Mouse (Mus musculus): ENCODE measurements around the gene Chrm3. TPM values are rescaled to one million over a fixed set of nuclear protein-coding genes. Genes with fewer than 3 reads are reported as not detected.

Gene Chrm3
- total RNA-seq, 2 experiments from 2014 or later: 18.0 to 24.8 TPM

DNA sequence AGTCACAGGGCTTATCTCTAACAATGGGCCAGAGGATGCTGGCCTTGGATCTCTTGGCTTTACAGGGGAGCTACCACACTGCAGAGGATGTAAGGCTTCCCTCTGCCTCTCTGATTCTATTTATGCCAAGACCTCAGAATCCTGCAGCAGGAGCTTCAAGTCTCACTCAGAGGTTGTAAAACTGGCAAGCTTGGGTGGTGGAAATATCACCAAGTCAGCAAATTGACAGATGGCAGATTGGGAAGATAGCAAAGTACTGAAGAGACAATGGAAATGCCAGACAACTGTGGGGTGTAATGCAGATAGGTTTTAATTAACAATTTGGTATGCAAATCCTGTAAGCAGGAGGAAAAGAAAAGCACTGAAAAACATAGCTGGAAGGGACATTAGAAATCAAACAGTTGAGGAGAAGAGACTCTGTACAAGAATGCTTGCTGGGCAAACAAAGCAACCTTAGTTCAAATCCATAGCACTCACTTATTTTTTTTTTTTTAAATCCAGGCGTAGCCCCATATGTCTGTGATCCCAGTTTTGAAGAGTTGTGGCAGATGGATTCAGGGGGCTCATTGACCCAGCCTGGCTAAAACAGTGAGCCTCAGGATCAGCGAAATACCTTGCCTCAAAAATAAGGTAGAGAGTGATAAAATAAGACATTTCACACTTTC is 362.9 kb downstream of the Chrm3 start:
- no peak for DNase-seq
- intact Hi-C loops (cut with DNase I): no loop called here

DNA sequence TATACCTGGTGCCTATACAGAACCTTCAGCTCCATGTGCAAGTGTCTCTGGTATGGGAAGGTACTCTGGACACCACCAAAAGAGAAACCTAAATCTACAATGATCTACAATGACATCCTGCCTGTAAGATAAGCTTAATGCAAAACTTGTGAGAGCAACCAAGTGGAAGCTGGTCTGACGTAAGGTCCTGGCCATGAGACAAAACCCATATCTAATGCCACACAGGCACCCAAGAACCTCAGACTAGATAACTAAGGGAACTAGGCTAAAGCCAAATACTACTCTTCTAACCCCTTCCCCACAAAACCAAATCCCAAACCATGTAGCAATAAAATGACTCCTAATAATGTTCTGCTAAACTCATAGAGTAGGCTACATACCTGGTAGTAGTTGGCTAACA is 364.8 kb downstream of the Chrm3 start:
- DNase-seq: no peak
- intact Hi-C loops (cut with DNase I): no loop called here

DNA sequence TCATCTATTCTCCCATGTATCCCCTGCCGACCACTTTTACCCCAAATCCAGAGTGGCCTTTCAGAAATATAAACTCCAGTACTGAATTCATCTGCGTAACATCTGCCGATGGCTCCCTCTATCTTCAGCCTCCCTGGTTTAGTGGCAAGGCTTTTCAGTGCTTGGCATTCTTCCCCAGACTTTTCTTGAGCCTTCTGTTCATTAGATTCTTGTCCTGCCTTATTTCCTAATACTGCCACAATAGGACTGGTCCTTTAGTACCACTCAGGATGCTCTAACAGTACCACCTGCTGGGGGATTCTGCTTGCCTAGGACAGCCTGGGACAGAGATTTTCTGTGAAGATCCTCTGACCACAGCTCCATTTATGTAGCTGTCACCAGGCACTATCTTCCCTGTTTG is 367.1 kb downstream of the Chrm3 start:
- intact Hi-C loops (cut with DNase I): no loop called here
- no peak for DNase-seq

DNA sequence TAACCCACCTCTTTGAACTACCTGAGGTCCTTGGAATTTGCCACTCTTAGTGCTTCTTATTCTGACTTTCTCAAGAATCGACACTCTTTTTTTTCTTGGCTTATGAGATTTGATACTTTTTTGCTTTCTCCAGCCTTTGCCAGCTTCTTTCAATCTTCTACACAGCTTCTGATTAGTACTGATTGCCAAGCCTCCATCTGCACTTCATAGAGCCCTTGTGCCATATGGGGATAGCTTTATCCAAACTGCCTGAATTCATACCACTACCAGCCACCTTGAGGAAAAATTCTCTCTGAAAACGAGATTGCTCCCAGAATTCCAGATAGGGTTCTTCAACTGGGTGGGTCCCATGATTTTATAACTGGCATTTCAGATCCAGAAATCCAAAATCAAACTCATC is 368.0 kb downstream of the Chrm3 start:
- DNase-seq: no peak

DNA sequence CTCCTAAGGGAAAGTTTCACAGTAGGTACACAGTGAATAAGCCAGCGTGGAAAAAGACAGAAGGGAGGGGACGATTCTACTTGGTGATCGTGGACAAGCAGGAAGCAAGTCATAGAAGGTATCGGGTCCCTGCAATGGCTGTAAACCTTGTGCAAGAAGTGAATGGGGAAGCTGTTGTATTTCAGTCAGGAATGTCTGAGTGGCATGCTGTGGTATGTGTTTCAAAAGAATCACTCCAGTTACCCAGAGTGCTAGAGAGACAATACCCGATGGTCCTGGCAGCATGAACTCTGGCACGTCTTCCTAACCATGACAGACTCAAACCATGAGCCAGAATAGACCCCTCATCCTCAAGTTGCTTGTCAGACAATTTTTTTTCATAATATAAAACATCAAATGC is 375.0 kb downstream of the Chrm3 start:
- no peak for DNase-seq
- intact Hi-C loops (cut with DNase I): no loop called here

More for the DNA sequence above, 368.0 kb downstream of the Chrm3 start:
- intact Hi-C loops (cut with DNase I): no loop called here

DNA sequence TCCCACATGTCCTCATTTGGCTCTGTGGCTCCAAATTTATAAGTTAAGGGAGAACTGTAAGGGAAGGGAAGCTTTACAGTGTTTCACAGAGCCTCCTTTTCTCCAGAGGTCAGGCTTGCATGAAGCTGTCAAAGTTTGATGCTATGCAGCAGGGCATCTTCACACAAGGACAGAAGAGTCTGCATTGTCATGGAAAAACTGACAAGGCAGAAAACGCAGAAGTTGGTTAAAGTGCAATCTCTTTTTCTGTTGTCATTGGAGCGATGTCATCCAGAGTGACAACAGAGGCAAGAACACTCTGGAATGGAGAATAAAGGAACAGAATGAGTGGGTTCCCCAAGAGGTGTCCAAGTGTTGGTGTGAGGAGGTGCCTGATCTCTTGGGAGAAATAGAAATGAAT is 377.4 kb downstream of the Chrm3 start:
- intact Hi-C loops (cut with DNase I): no loop called here

DNA sequence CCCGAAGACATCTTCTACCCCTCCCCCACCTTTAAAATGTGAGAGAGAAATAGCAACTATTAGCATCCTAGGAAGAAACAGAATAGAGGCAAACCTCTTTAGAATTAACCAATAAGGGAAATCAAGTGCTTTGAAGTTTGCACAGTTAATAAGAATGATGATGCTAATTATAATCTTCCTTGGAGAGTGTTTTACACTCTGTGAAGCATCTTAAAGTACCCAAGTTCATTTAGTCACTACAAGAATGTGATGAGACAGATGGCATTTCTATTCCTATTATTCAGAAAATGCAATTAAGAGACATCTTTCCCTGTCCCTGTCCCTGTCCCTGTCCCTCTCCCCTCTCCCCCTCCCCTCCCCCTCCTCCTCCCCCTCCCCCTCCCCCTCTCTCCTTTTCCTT is 382.9 kb downstream of the Chrm3 start:
- DNase-seq: no peak
- intact Hi-C loops (cut with DNase I): no loop called here

More for the DNA sequence above, 377.4 kb downstream of the Chrm3 start:
- no peak for DNase-seq

- intact Hi-C loops (cut with DNase I): no loop called here
- DNase-seq: no peak
Measured at GRCm38 (mm10) chr13:9973742-9974321, 386.8 kb downstream of the Chrm3 start.

DNA sequence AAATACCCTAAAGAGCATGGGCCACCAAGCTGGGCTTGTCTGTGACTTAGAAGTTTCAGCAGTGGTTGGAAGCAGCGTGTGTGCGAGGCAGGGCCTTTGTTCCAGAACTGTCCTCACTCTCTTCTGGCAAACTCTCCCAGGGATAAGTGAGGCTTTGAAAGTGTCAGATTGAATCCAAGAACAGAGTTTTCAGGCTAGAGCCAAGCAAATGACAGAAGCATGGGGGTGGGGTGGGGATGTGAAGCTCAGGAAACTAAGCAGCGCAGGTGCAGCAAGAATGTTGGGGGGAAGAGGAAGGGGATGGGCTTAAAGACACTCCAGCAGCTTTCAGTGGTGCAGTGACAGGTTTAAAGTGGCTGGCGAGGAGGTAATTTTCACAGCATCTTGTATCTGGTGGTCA is 388.8 kb downstream of the Chrm3 start:
- intact Hi-C loops (cut with DNase I): no loop called here
- no peak for DNase-seq

DNA sequence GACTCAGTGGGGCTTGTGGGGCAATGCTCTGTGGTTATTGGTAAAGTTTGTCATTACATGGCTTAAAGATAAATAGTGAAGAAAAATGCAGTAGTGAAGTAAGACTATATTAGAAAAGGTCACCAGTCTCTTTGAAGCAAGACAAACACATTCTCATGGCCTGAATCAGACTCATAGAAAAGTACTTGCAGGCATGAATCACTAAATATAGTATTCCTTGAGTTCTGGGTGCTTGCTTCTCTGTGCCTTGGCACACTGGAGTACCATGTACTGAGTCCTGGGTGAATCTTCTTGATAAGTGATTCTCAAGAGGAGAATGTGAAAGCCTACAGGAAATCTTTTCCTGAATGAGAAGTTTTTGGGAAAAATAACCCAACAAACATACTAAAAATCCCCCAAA is 408.0 kb downstream of the Chrm3 start:
- no peak for DNase-seq
- intact Hi-C loops (cut with DNase I): no loop called here

GRCm38 (mm10) chr13:9951376-9951775 is 409.3 kb downstream of the Chrm3 start:
- intact Hi-C loops (cut with DNase I): no loop called here
- no peak for DNase-seq

DNA sequence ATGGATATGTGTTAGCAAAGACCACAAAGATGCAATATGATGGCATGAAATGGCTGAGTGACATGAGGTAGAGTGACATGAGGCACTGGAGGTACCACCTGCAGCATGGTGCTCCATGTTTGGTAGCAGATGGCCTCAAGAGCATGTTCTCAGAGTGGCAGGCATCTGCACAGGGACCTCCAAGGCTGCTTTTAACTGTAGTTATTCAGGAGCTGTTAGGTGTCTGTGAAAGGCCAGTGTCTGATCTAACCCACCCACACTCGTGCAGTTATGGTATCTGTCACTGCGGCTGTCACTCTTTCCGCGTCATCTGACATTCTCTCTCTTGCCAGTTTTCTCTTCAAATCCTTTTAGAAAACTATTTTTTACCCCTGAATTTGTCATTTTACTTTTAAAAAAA is 411.6 kb downstream of the Chrm3 start:
- DNase-seq: no peak
- intact Hi-C loops (cut with DNase I): no loop called here

DNA sequence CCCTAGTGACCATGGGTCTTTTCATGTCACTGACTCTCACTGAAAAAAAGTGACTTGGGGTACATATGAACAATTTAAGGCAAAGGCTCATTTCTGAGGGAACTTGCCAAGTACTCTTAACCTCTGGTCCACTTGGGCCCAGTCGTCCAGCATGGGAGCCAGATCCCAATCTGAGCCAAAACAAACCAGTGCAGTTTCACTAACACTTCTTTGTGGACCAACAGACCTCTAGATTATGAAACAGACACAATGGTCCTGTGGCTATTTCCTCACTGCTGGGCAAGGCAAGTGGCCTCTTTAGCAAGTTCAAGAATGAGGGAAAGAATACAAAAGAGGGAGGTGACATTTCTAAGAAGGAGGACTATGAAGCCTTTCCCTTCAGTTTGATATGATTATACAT is 420.5 kb downstream of the Chrm3 start:
- intact Hi-C loops (cut with DNase I): no loop called here
- DNase-seq: no peak

GRCm38 (mm10) chr13:9938798-9939485 is 421.7 kb downstream of the Chrm3 start:
- intact Hi-C loops (cut with DNase I): no loop called here

GRCm38 (mm10) chr13:9932714-9933113 is 427.9 kb downstream of the Chrm3 start:
- intact Hi-C loops (cut with DNase I): no loop called here
- no peak for DNase-seq

More at GRCm38 (mm10) chr13:9938798-9939485, 421.7 kb downstream of the Chrm3 start:
- no peak for DNase-seq

DNA sequence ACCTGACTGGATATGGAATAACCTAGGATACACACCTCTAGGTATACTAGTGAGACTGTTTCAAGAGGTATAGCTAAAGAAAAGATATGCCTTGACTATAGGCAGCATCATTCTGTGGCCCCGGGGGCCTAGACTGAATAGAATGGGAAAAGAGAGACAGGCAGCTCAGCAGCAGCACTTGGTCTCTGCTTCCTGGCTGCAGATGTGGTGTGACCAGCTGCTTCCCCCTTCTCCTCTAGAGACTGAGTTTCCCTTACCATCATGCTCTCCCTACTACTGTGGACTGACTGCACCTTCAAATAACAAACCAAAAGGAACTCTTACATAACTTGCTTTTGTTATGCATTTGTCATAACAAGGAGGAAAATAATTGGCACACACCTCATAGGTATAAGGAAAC is 430.0 kb downstream of the Chrm3 start:
- no peak for DNase-seq
- intact Hi-C loops (cut with DNase I): no loop called here

GRCm38 (mm10) chr13:9929978-9930377 is 430.7 kb downstream of the Chrm3 start:
- intact Hi-C loops (cut with DNase I): no loop called here

DNA sequence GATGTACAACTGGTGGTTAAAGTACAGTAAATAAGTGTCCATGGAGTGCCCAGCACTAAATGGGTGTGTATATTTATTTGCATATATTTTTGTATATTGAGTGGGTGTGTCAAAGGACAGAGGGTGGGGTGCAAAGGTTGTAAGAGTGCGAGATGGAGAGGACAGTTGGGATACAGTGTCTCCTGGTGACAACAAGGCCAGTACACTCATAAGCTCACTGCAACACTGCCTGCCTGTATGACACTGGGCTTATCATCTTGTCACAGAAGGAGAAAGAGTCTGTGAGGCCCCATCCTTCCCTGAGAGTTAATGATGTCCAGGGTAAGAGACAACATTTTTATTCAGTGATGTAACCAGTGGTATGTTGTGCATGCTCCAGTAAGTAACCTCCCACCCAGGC is 439.5 kb downstream of the Chrm3 start:
- intact Hi-C loops (cut with DNase I): no loop called here
- DNase-seq: no peak

More at GRCm38 (mm10) chr13:9929978-9930377, 430.7 kb downstream of the Chrm3 start:
- DNase-seq: peak; percentile 8

DNA sequence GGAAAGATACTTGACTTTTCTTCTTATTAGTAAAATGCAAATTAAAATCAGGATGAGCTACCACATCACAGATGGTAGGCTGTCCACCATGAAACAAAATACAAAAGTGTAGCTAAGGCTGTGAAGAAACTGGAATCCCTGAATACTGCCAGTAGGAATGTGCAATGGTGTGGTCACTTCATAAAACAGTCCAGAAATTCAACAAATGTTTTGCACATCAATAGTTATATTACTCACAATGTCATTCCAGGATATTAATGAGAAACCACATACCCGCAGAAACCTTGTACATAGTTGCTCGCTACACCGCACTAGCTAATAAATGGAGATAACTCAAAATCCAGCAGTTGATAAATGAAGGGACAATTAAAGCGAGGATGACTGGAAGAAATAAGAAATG is 447.9 kb downstream of the Chrm3 start:
- intact Hi-C loops (cut with DNase I): no loop called here
- no peak for DNase-seq

- no peak for DNase-seq
- intact Hi-C loops (cut with DNase I): no loop called here
Measured at GRCm38 (mm10) chr13:9908707-9909106, 451.9 kb downstream of the Chrm3 start.

DNA sequence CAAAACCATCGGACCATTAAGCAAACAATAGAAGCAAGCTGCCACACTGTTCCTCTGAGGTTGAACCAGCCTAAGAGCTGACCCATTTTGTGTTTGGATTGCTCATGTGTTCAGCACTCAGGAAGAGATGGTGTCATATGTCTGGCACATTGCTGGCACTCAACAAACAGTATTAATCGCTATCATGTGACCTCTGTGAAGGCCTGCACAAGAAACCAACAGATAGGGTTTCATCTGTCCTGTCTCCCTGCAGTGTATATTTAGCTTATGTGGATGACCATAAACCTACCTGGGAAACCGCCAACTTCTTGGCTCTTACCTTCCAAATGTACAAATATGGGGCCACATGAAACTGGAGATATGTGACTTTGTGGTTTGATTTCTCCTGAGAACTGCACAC is 453.4 kb downstream of the Chrm3 start:
- intact Hi-C loops (cut with DNase I): no loop called here
- no peak for DNase-seq

GRCm38 (mm10) chr13:9904455-9904854 is 456.2 kb downstream of the Chrm3 start:
- no peak for DNase-seq
- intact Hi-C loops (cut with DNase I): no loop called here
